Mouse (Mus musculus) CH12.LX (cell line): ENCODE measurements around the gene Psmc3ip. TPM values are rescaled to one million over a fixed set of nuclear protein-coding genes. Genes with fewer than 3 reads are reported as not detected.

Source experiments
- DNase-seq: peaks from one replicate; pipeline ENCODE4 v3.0.0-alpha.2; 2013; ENCODE audit errors: extremely low read depth
- H3K27ac ChIP-seq: 2 replicates; pipeline ENCODE4 v1.5.1; 2012; ENCODE audit warnings: low read depth, mild to moderate bottlenecking, control low read depth, moderate library complexity; ENCODE audit not compliant: insufficient read depth
- H3K27me3 ChIP-seq: replicated peaks from 2 replicates; pipeline ENCODE3; 2012; ENCODE audit warnings: inconsistent platforms
- H3K36me3 ChIP-seq, 2 experiments: replicated peaks in 1 of 2; 2 replicates each; pipeline versions ENCODE3 to v1.6.1; 2012; ENCODE audit warnings: inconsistent platforms in 1 of 2, low read length in 1 of 2, mild to moderate bottlenecking in 1 of 2, mixed read lengths in 1 of 2, moderate library complexity in 1 of 2; ENCODE audit not compliant: control insufficient read depth in 1 of 2, insufficient read depth in 1 of 2
- H3K4me1 ChIP-seq, 2 experiments: 2 replicates each; pipeline ENCODE4 v1.6.1; 2012; ENCODE audit warnings: inconsistent platforms in 1 of 2, moderate library complexity in 1 of 2; ENCODE audit not compliant: insufficient read depth in 2 of 2, control insufficient read depth in 1 of 2
- H3K4me2 ChIP-seq: 2 replicates; pipeline ENCODE4 v1.6.1; 2012; ENCODE audit warnings: low read depth, mild to moderate bottlenecking, control low read depth; ENCODE audit not compliant: poor library complexity, insufficient read depth, severe bottlenecking
- H3K4me3 ChIP-seq, 3 experiments: fragments of 150-350 bp in 1 of 3; sonication (generic) in 1 of 3; replicated peaks in 1 of 3; 2 replicates each; pipeline versions ENCODE3 to v1.5.1; 2011 to 2012; ENCODE audit warnings: low read depth in 2 of 3, low read length in 2 of 3, mild to moderate bottlenecking in 2 of 3, moderate library complexity in 2 of 3, control low read depth in 1 of 3, improper control_type of control experiment in 1 of 3, inconsistent platforms in 1 of 3, mixed read lengths in 1 of 3; ENCODE audit not compliant: poor library complexity in 1 of 3
- H3K79me2 ChIP-seq: replicated peaks from 2 replicates; pipeline ENCODE4 v1.6.1; 2012; ENCODE audit warnings: mild to moderate bottlenecking, moderate library complexity; ENCODE audit not compliant: control insufficient read depth, poor library complexity, insufficient read depth, severe bottlenecking; ENCODE audit errors: extremely low read depth
- H3K9ac ChIP-seq: 2 replicates; pipeline ENCODE4 v1.6.1; 2012; ENCODE audit warnings: low read depth, mild to moderate bottlenecking, control low read depth, moderate library complexity; ENCODE audit not compliant: insufficient read depth
- H3K9me3 ChIP-seq: replicated peaks from 2 replicates; pipeline ENCODE3; 2012; ENCODE audit warnings: low read length, inconsistent platforms, mixed read lengths
- BHLHE40 ChIP-seq: IDR thresholded peaks from 2 replicates; pipeline ENCODE4 v1.6.1; 2011; ENCODE audit warnings: mild to moderate bottlenecking, low read depth, low read length, improper control_type of control experiment
- CHD1 ChIP-seq: IDR thresholded peaks from 2 replicates; pipeline ENCODE4 v1.6.1; 2012; ENCODE audit warnings: low read depth, low read length, improper control_type of control experiment, inconsistent platforms
- GABPA ChIP-seq: IDR thresholded peaks from 2 replicates; pipeline ENCODE4 v1.6.1; 2012; ENCODE audit warnings: low read depth, low read length, improper control_type of control experiment, inconsistent platforms; ENCODE audit not compliant: insufficient replicate concordance
- IRF4 ChIP-seq: IDR thresholded peaks from 2 replicates; pipeline ENCODE4 v1.6.1; 2014; ENCODE audit warnings: low read depth, mild to moderate bottlenecking, inconsistent platforms, low read length, improper control_type of control experiment
- MAFK ChIP-seq: IDR thresholded peaks from 2 replicates; pipeline ENCODE4 v1.6.1; 2011; ENCODE audit warnings: low read length, improper control_type of control experiment; ENCODE audit not compliant: insufficient replicate concordance
- MEF2A ChIP-seq: IDR thresholded peaks from 2 replicates; pipeline ENCODE4 v1.6.1; 2014; ENCODE audit warnings: low read depth, mild to moderate bottlenecking, inconsistent platforms, low read length, improper control_type of control experiment, borderline replicate concordance
- MXI1 ChIP-seq: IDR thresholded peaks from 2 replicates; pipeline ENCODE4 v1.6.1; 2011; ENCODE audit warnings: mild to moderate bottlenecking, low read depth, low read length, improper control_type of control experiment
- PAX5 ChIP-seq: IDR thresholded peaks from 2 replicates; pipeline ENCODE4 v1.6.1; 2012; ENCODE audit warnings: low read length, inconsistent platforms, mixed read lengths
- POLR2A ChIP-seq: IDR thresholded peaks from 2 replicates; pipeline ENCODE4 v1.6.1; 2011; ENCODE audit warnings: low read depth, mild to moderate bottlenecking, improper control_type of control experiment, low read length
- POLR2AphosphoS2 ChIP-seq: IDR thresholded peaks from 2 replicates; pipeline ENCODE4 v1.6.1; 2011; ENCODE audit warnings: low read depth, low read length, improper control_type of control experiment
- TCF12 ChIP-seq: IDR thresholded peaks from 2 replicates; pipeline ENCODE4 v1.6.1; 2014; ENCODE audit warnings: low read depth, mild to moderate bottlenecking, inconsistent platforms, low read length, improper control_type of control experiment
- ZC3H11A ChIP-seq: IDR thresholded peaks from 2 replicates; pipeline ENCODE4 v1.6.1; 2012; ENCODE audit warnings: low read depth, mild to moderate bottlenecking, inconsistent platforms, low read length, improper control_type of control experiment
- dilution Hi-C: fragments of 300-500 bp; cut with MboI; formaldehyde crosslinking; loops from 2 replicates; pipeline ENCODE4 v1.14.3; 2020; ENCODE audit warnings: low sequenced_read_pairs; ENCODE audit not compliant: extremely low pct_unique_long_range_greater_than_20kb, extremely low pct_ligation_motif_present
- in situ Hi-C: fragments of 300-500 bp; cut with MboI; formaldehyde crosslinking; loops from 3 replicates; pipeline ENCODE4 v1.14.3; 2019; ENCODE audit warnings: low sequenced_read_pairs, low pct_ligation_motif_present, low pct_unique_long_range_greater_than_20kb, mixed read lengths
- polyA plus RNA-seq: library from polyadenylated mRNA; unstranded; fragments of >175 nt; gene quantifications from 2 replicates; pipeline ENCODE4 v1.2.1, GENCODE M21; 2012; ENCODE audit warnings: low read depth; ENCODE audit not compliant: insufficient read length
- total RNA-seq, 2 experiments: library from RNA; depleted of rRNA; stranded (reverse); fragments of 300-350 nt in 1 of 2; fragments of >200 nt in 1 of 2; gene quantifications; 2 replicates each; pipeline ENCODE4 v1.2.3; 2012 to 2014

The Psmc3ip gene
- total and polyA plus RNA-seq, 3 experiments: 63.7 to 89.9 (median 85.9) TPM

GRCm38 (mm10) chr11:101094930-101095313, 314 bp downstream of the Psmc3ip start (continued):
- TF ChIP-seq TCF12: no peak

DNA sequence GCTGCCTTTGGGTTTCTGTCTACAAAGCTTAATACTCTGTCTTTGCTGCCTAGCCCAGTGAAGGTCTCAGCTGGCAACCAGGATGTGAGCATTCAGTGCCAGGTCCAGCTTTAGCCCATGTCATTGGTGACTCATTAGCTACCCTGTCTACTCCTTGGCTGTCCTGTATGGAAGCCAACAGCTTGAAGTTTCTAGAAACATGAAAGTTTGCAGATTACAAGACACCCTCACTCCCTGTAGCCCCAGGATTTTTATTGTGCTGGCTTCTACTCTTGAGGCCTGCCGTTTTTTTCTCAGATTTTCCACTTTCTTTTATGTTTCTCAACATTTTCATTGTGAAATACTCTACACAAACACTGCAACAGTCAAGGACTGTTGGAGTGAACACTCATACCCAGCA, 5.3 kb downstream of the Psmc3ip start:
- Histone ChIP-seq H3K4me3 (no peak overlapping the region), H3K9me3 (no peaks in the 10 kb centered on the region), H3K79me2 (peaks cover 31% of the 10 kb centered on the region), H3K4me1 (peaks cover 20 to 64% of the 10 kb centered on the region in 2 experiments), H3K36me3 (peaks cover 56 to 76% of the 10 kb centered on the region in 2 experiments), H3K9ac (no peak overlapping the region), H3K27ac (no peak overlapping the region), H3K27me3 (no peaks in the 10 kb centered on the region), H3K4me2 (no peak overlapping the region)
- in situ Hi-C loops: loop anchor here (10.0 kb wide), 1 partner anchor 215 kb away; the partner anchor contains the start of gene Becn1
- no peak for DNase-seq
- dilution Hi-C loops: no loop called here
- TF ChIP-seq MXI1 (no peak), POLR2A (0 out of 2 replicates have a peak, but pooled peaks have one; percentile 27), BHLHE40 (0 out of 2 replicates have a peak, but pooled peaks have one; percentile 11)

- Histone ChIP-seq H3K4me1 (peaks cover 26 to 65% of the 10 kb centered on the region in 2 experiments), H3K36me3 (peaks cover 50 to 76% of the 10 kb centered on the region in 2 experiments), H3K4me3 (peak overlapping the region; percentile 49 to 79 (median 68)), H3K4me2 (peak overlapping the region; percentile 27), H3K27ac (peak overlapping the region; percentile 63), H3K27me3 (no peaks in the 10 kb centered on the region), H3K9me3 (no peaks in the 10 kb centered on the region), H3K9ac (peak overlapping the region; percentile 77), H3K79me2 (peaks cover 23% of the 10 kb centered on the region; the same call in 1 of the 2 replicates)
- no peak for DNase-seq
- dilution Hi-C loops: no loop called here
- in situ Hi-C loops: loop anchor here (10.0 kb wide), 1 partner anchor 217 kb away; the partner anchor contains the start of gene Becn1
- TF ChIP-seq ZC3H11A (no peak), MAFK (no peak), POLR2AphosphoS2 (no peak), CHD1 (no peak), IRF4 (no peak), MEF2A (no peak), GABPA (no peak), TCF12 (no peak), PAX5 (no peak)
Measured at GRCm38 (mm10) chr11:101087682-101088055, 7.6 kb downstream of the Psmc3ip start.
